ENCODE assay signal across 8 mouse cellular contexts in the genomic region with DNA sequence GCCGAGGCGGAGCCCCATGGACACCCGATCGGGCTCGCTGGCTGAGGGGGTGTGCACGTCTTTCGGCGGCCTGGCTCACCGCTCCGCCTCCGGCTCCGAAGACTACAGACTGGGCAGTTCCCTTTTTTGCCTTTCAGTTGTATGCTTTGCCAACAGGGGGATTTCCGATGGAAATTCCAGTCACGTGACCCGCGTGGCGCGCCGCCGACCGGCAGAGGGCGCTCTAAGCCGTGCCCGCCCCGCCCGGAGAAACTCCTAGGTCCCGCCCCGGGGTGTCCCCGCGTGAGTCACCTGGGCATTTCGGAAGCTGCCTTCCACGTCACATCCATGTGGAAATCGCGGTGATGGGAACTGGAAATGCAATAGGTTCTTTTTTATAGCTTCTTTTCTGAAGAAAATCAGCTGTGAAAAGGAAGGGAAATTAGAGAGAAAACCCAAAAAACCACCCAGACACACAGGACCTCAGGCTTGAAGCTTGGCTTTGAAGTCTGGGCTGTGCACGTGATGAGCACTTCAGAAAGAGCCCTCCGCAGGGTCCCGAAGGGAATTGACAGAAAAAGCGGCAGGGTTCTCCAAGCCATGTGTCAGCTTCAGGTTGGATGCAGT. TPM values are rescaled to one million over a fixed set of nuclear protein-coding genes. Genes with fewer than 3 reads are reported as not detected.
DNase-seq lines count a peak whose midpoint lies in the region; ATAC-seq and TF ChIP-seq lines count a peak whose summit lies in the region.

TSS of gene Tnfaip3 (minus strand) at position 401 of the 606 bp plus-strand sequence.

- peak; percentile 98 for TF ChIP-seq CTCF in midbrain, postnatal 0 days (IDR thresholded peaks at IDR 0.05)

- peaks cover 5% of the 10 kb centered on the region for H3K4me1 ChIP-seq in embryonic facial prominence, embryonic 14.5 days (ENCODE audit: control insufficient read depth, insufficient read depth, low read length)
- H3K4me1 ChIP-seq in limb, embryonic 14.5 days (ENCODE audit: control insufficient read depth, insufficient read depth, low read length) = peaks cover 11% of the 10 kb centered on the region; the same call in 1 of the 2 replicates
- no peaks in the 10 kb centered on the region for H3K4me1 ChIP-seq in midbrain, postnatal 0 days (ENCODE audit: insufficient read depth, low read length)

- no peaks in the 10 kb centered on the region for H3K36me3 ChIP-seq in embryonic facial prominence, embryonic 14.5 days (ENCODE audit: control insufficient read depth, insufficient read depth, low read length)
- no peaks in the 10 kb centered on the region for H3K36me3 ChIP-seq in limb, embryonic 14.5 days (ENCODE audit: control insufficient read depth, insufficient read depth, low read length)
- no peaks in the 10 kb centered on the region for H3K36me3 ChIP-seq in midbrain, postnatal 0 days (ENCODE audit: insufficient read depth, low read length)

- TF ChIP-seq POLR2A in limb, embryonic 14.5 days (IDR thresholded peaks at IDR 0.05; ENCODE audit: borderline replicate concordance, extremely low read depth, insufficient read depth, insufficient read length) = peak; percentile 70; the same call in 1 of the 2 replicates

- peak within 1 kb of the TSS; percentile 90 for H3K4me3 ChIP-seq in embryonic facial prominence, embryonic 14.5 days (ENCODE audit: low read depth, low read length)
- H3K4me3 ChIP-seq in limb, embryonic 14.5 days (replicated peaks; ENCODE audit: low read length) = peak within 1 kb of the TSS; percentile 89
- H3K4me3 ChIP-seq in midbrain, postnatal 0 days (ENCODE audit: low read depth, low read length) = peak within 1 kb of the TSS; percentile 70

- H3K27me3 ChIP-seq in embryonic facial prominence, embryonic 14.5 days (replicated peaks; ENCODE audit: control insufficient read depth, insufficient read depth, low read length) = no peaks in the 10 kb centered on the region; the same call in none of the 2 replicates
- no peaks in the 10 kb centered on the region for H3K27me3 ChIP-seq in limb, embryonic 14.5 days (ENCODE audit: control insufficient read depth, insufficient read depth, low read length)
- no peaks in the 10 kb centered on the region for H3K27me3 ChIP-seq in midbrain, postnatal 0 days (ENCODE audit: insufficient read depth, low read length)

- peak; percentile 91 for DNase-seq in 3T3-L1 (ENCODE audit: low read depth, low spot score)
- DNase-seq in adrenal gland, postnatal 4 days (ENCODE audit: low spot score in 2 of 2) = peak; percentile 97 to 100
- peak; percentile 95 for DNase-seq in embryonic facial prominence, embryonic 14.5 days (ENCODE audit: low spot score)
- peak; percentile 97 for DNase-seq in heart, adult 8-10 months (ENCODE audit: low spot score)
- DNase-seq in kidney, adult 9 months = peak; percentile 98
- DNase-seq in limb, embryonic 14.5 days (ENCODE audit: low spot score) = peak; percentile 90
- DNase-seq in midbrain, postnatal 0 days (ENCODE audit: low spot score) = peak; percentile 92
- DNase-seq in spleen, postnatal 14 days (ENCODE audit: low spot score in 2 of 2) = peak; percentile 92 to 96

- under 1% methylated on average over 36 of the region's 38 CpGs for WGBS in embryonic facial prominence, embryonic 14.5 days
- 0% methylated on average over 31 of the region's 38 CpGs for WGBS in limb, embryonic 14.5 days
- 1% methylated on average over 38 of the region's 38 CpGs for WGBS in midbrain, postnatal 0 days

- H3K9ac ChIP-seq in embryonic facial prominence, embryonic 14.5 days (ENCODE audit: low read depth, low read length) = peak within 1 kb of the TSS; percentile 87
- peak within 1 kb of the TSS; percentile 81 for H3K9ac ChIP-seq in limb, embryonic 14.5 days (ENCODE audit: low read depth, low read length, severe bottlenecking)
- peak within 1 kb of the TSS; percentile 65 for H3K9ac ChIP-seq in midbrain, postnatal 0 days (replicated peaks; ENCODE audit: low read length, poor library complexity, severe bottlenecking)

- peak; percentile 96 for ATAC-seq in embryonic facial prominence, embryonic 14.5 days (ENCODE audit: low read depth)
- ATAC-seq in limb, embryonic 14.5 days (ENCODE audit: low FRiP score, low read depth) = peak; percentile 94
- peak; percentile 96 for ATAC-seq in midbrain, postnatal 0 days (ENCODE audit: low FRiP score)

- H3K27ac ChIP-seq in embryonic facial prominence, embryonic 14.5 days (replicated peaks; ENCODE audit: low read depth, low read length) = peak within 1 kb of the TSS; percentile 88
- peak within 1 kb of the TSS; percentile 87 for H3K27ac ChIP-seq in limb, embryonic 14.5 days (replicated peaks; ENCODE audit: low read depth, low read length)
- H3K27ac ChIP-seq in midbrain, postnatal 0 days (ENCODE audit: low read depth, low read length) = peak within 1 kb of the TSS; percentile 38

- peak within 1 kb of the TSS; percentile 91 for H3K4me2 ChIP-seq in embryonic facial prominence, embryonic 14.5 days (ENCODE audit: low read depth, low read length)
- H3K4me2 ChIP-seq in limb, embryonic 14.5 days (replicated peaks; ENCODE audit: low read depth, low read length, severe bottlenecking) = peak within 1 kb of the TSS; percentile 75
- H3K4me2 ChIP-seq in midbrain, postnatal 0 days (ENCODE audit: low read depth, low read length, poor library complexity, severe bottlenecking) = peak within 1 kb of the TSS; percentile 84

- H3K9me3 ChIP-seq in embryonic facial prominence, embryonic 14.5 days (ENCODE audit: control insufficient read depth, low read length) = no peaks in the 10 kb centered on the region
- no peaks in the 10 kb centered on the region for H3K9me3 ChIP-seq in limb, embryonic 14.5 days (ENCODE audit: control insufficient read depth, low read length)
- H3K9me3 ChIP-seq in midbrain, postnatal 0 days (ENCODE audit: low read length) = no peaks in the 10 kb centered on the region

RNA-seq across cellular contexts. Expression of gene Tnfaip3, which starts in this region (rescaled TPM):
- 1 to 10 TPM; 5.6 to 5.8 TPM for total RNA-seq in adrenal gland, postnatal 4 days (2021)
- 4.7 and 4.8 TPM in 2 replicates for polyA plus RNA-seq in embryonic facial prominence, embryonic 14.5 days (2014; fragmentation: Nextera tagmentation; extraction: Ambion mirVana)
- 1 to 10 TPM; 1.7 to 3.8 (median 2.3) TPM for total RNA-seq in heart, adult 8-10 months (2022)
- 4.4 and 4.9 TPM in 2 replicates for polyA plus RNA-seq in limb, embryonic 14.5 days (2012; rRNA removed)
- 4.9 and 5.1 TPM in 2 replicates for polyA plus RNA-seq in limb, embryonic 14.5 days (2014; fragmentation: Nextera tagmentation; extraction: Ambion mirVana)
- total RNA-seq in midbrain, postnatal 0 days (2014; rRNA removed) = 3.6 TPM in 2 replicates
- 1.2 and 1.4 TPM in 2 replicates for polyA plus RNA-seq in midbrain, postnatal 0 days (2015; fragmentation: Nextera tagmentation; extraction: Ambion mirVana)

Comparison
In these comparisons a context has a peak if more than half of its experiments do, and no peak if none do; other contexts are left out.
1. Peak in every context shown above with its lines: DNase-seq, ATAC-seq, H3K4me3 ChIP-seq and H3K27ac ChIP-seq.
2. H3K27ac ChIP-seq: peak in every context shown above with its lines; median percentile 88 in embryonic facial prominence, embryonic 14.5 days; 87 in limb, embryonic 14.5 days; 38 in midbrain, postnatal 0 days.